Mouse (Mus musculus): Measurements from ENCODE around the gene Tas2r134. TPM values are rescaled to one million over a fixed set of nuclear protein-coding genes. Genes with fewer than 3 reads are reported as not detected.

The Tas2r134 gene
- polyA plus RNA-seq (2015; fragmentation: Nextera tagmentation; extraction: Ambion mirVana), result not detected in 2 replicates

GRCm38 (mm10) chr2:51627211-51627610 is at the start of gene Tas2r134:
Gene Tas2r134, plus strand, starts transcription at chr2:51627511.

Data from skeletal muscle tissue, postnatal 0 days (tissue).